Mouse (Mus musculus) thymus, postnatal 36 days (tissue): ENCODE measurements around the gene Pnpla8.
"Not testable (repeated sequence)": the region's sequence is repeated elsewhere in the genome, so short reads cannot be mapped to it uniquely, and the experiment has no call there.

Source experiments
- DNase-seq, 2 experiments: peaks; one replicate each; pipeline ENCODE4 v3.0.0; 2022; ENCODE audit warnings: mixed read lengths in 2 of 2

Pnpla8 gene

GRCm38 (mm10) chr12:44274125-44274835 lies 53.1 kb downstream of the Pnpla8 start:
- no peak for DNase-seq

DNA sequence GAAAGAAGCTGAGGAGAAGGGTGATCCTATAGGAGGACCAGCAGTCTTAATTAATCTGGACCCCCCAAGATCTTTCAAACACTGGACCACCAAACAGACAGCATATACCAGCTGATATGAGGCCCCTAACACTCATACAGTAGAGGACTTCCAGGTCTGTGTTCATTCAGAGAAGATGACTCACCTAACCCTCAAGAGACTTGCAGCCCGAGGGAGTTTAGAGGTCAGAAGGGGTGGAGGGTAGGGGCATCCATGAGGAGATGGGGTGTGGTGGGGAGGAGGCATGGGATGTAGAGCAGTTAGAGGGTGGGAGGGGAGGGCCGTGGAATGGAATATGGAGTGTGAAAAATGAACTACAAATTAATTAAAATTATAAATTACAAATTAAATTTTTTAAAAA lies 59.0 kb downstream of the Pnpla8 start:
- DNase-seq: not testable (repeated sequence)

DNA sequence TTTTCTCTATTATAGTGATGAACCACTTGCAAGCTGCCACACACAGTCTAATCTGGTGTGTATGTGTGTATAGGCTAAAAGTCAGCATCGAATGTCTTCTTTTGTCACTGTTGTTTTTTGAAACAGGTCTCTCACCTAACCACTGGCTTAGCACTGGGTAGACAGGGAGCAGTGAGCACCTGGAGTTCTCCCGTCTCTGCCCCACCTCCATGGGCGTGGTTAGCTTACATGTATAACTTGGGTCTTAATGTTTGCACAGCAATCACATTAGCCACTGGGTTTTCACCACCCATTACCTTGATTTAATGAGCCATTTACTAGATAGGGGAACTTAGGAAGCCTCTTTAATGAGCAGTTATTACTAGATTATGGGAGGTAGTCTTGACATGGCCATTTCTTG lies 60.4 kb downstream of the Pnpla8 start:
- DNase-seq: no peak

- no peak for DNase-seq
Observed at GRCm38 (mm10) chr12:44283378-44283777, 62.2 kb downstream of the Pnpla8 start.

DNA sequence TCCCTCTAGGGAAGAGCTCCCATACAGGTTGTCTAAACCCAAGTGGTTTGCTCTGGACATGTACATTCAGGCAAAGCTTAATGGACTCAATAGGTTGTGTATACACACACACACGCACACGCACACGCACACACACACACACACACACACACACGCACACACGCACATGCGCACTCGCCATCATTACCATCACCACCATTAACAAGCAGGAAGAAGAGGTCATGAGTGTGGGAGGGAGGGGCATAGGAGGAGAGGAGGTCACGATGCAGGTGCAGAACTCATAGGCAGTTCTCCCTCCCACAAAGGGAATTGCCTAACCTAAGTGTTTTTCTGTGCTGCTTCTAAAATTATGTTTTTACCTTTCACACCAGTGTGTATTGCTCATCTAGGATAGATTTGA lies 65.8 kb downstream of the Pnpla8 start:
- no peak for DNase-seq

DNA sequence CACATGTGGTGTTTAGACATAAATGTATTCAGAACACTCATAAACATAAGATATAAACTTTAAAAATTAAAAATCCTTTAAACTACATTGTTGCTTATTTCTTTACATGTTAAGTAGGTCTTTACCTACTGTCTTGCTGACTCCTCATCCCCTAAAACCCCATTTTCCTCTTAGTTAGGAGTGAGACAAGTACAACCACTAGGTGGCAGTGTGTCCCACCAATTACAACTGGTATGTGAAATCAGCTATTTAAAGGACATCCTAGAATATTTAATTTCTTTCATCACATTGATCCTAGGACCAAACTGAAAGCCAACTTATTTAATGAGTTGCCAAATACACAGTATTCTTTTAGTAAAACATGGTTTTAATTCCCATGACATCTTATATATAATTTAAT lies 71.1 kb downstream of the Pnpla8 start:
- DNase-seq: peak; percentile 22 to 34

- no peak for DNase-seq
Observed at GRCm38 (mm10) chr12:44300793-44301192, 79.6 kb downstream of the Pnpla8 start.

- no peak for DNase-seq
Observed at GRCm38 (mm10) chr12:44304012-44304411, 82.8 kb downstream of the Pnpla8 start.

DNA sequence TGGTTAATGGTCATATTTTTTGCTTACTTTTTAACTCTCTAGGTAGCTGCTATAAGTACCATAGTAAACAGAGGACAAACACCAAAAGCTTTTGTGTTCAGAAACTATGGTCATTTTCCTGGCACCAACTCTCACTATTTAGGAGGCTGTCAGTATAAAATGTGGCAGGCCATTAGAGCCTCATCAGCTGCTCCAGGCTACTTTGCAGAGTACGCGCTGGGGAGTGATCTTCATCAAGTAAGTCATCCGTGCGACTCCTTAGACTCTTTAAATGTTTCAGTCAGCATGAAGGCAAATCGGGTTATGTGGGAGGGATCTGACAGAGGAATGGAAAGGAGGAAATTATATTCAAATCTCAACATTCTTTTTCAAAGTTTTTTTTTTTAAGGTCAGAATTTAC lies 83.7 kb downstream of the Pnpla8 start:
- no peak for DNase-seq

DNA sequence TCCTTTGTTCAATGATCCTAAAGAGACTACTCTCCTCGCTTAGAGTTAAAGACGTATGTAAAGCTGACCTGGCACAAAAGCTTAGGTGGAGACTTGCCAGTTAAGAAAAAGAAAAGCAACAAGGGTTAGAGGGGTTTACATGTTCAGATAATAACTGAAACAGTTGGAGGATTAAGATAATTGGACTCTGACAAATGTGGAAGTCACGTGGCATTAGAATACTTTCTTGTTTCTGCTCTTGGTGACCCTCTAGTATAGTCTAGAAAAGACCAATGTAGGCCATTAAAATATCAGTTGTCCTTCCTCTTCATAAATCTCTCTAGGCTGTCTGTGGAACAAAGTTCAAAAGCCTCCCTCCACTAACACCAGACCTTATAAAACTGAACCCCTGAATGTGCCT lies 87.1 kb downstream of the Pnpla8 start:
- DNase-seq: no peak

DNA sequence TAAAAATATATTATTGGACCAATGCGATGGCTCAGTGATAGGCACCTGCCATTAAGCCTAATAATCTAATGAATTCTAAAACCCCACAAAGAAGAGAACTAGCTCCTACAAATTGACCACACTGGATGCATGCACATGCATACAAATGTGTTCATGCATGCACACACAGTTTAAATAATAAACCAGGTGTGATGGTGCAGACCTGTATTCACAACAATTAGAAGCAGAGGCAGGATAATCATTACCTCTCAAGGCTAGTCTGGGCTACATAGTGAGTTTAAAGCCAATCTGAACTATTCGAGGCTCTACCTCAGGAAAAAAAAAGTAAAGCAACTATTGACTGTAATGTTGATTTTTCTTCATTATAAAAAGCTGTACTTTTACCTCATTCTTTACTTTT lies 94.0 kb downstream of the Pnpla8 start:
- DNase-seq: no peak

DNA sequence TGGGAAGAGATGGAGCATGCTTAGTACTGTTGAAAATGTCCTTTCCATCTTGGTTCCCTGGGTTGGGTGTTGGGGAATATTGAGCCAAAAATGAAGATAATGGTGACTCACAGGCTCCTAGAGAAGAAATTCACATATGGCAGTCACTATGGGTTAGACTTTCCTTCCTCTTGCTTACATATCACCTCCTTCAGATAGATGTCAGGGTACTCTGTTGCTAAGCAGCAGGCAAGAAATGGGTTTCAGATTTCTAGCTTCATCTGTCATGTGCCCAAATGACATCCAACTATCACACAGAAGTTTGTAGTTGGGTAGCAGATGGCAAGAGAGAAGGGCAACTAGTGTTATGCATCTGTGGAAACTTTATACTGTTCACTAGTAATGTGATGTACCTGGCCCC lies 103.9 kb downstream of the Pnpla8 start:
- no peak for DNase-seq

DNA sequence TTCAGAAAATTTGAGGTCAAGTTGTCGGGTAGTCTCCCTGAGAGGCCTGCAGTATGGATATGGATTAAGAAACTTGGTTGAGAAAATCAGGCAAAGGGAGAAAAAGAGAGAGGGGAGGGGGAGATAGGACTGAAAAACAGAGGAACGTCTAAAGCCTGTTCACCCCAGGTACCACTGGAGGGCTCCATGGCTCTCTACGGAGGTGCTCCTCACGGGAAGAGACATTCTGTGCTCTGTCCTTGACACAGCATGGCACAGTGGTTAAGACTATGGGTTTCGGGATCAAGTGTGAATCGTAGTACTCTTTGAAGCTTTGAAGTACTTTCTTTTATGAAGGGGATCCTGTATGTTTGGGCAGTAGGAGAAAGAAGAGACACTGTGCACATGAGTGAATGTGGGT lies 106.3 kb downstream of the Pnpla8 start:
- no peak for DNase-seq

DNA sequence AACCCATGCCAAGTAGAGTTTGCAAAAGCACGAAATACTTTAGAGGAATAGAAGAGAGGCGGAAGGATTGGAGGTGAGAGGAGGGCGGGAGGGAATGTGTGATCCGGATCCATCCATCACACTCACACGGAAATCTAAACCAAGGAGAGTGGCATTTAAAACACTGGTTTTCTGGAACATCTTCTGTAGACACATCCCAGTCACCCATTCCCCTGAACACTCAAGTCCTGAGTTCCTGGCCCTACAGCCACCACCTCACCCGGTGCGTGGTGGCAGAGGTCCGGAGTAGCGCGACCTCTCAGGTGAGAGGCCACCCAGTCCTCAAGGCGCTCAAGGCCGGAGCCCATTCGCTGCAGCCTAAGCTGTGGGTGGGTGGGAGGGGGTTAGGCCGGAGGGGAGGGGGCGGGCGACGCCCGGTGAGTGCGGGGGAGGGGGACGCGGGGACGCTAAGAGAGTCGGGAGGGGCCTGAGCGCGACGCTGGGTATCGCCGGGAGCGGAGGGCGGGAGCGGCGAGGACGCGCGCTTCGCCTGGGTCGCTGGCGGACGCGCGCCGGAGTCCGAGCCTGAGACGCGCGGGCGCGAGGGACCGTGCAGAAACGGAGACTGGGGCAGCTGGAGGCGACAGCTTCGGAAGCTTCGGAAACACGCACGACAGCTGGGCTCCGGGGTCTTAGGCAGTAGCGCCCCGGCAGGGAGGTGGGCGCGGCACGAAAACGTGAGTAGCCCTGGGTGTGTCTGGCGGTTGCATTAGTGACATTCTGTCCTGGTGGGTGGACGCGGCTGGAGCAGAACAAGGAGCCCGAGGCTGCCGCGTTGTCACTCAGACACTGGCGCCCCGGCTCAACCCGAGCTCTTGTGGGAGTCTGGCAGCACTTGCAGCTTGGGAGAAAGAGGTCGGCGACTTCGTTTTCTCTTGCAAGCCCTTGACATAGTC lies 107.5 kb downstream of the Pnpla8 start, which contains the start of gene Nrcam:
Gene Nrcam, plus strand, starts transcription at position 505 of the 935 bp plus-strand sequence.
- DNase-seq: peak in 1 of 2 experiments; percentile 5

DNA sequence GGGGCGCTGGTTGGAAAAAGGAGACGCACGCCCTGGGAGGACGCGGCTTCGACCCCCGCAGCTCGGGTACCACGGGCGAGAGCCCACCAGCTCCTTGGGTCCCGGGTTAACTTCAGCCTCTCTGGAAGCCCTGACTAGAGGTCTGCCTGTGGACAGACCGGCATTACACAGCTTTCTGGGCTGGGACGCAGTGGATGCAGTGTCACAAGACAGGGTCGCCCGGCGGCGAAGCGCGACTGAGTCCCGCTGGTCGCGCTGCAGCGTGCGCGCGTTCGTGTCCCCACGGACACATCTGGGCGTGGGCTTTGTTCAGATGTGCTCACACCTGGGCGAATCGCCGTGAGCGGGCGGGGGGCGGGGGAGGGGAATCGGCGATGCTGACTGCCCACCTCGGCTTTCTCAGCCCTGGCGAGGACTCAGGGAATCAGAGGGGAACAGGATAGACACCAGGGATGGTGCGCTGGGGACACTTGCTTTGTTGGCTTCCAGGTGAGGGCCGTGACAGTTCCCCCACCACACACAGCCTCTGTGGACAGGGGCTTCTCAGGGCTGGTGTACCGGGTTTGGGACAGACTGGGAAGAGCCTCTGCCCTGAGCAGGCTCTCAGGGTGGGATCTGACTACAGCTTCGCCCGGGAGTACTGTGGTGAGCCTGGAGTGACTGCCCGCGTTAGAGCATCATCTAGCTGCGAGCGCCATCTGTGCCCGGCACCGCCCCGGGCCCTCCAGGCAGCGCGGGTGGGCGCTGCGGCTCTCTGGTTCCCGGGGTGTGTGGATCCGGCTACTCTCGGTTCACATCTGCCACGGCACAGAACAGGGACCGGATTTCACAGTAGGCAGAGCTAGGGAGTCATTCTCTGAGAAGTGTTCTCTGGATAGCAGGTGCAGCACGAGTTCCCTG lies 108.4 kb downstream of the Pnpla8 start:
- DNase-seq: no peak

- DNase-seq: no peak
Observed at GRCm38 (mm10) chr12:44330216-44330719, 109.1 kb downstream of the Pnpla8 start.

DNA sequence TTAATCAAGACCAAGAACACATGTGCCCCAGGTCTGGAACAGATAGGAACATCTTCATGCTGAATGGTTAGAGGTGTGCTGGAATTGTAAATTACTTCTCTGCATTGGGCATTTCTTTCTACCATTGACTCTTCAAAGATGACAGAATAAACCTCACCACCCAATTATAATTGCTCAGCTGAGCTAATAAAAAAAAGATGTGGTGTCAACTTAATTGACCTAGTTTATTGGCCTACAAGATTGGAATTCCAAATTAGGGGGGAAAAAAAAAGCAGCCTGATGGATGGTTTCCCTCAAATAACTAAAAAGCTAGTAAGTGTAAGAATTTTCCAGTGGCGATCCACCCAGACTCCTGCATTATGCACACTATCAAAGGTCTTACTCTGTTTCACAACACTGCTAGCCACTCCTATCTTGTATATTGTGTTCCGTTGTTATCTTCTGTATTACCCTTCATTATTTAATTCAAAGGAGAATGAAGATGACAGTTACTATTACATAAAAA lies 116.0 kb downstream of the Pnpla8 start:
- DNase-seq: no peak

- DNase-seq: no peak
Observed at GRCm38 (mm10) chr12:44338195-44338622, 117.0 kb downstream of the Pnpla8 start.

- no peak for DNase-seq
Observed at GRCm38 (mm10) chr12:44344075-44344474, 122.9 kb downstream of the Pnpla8 start.

DNA sequence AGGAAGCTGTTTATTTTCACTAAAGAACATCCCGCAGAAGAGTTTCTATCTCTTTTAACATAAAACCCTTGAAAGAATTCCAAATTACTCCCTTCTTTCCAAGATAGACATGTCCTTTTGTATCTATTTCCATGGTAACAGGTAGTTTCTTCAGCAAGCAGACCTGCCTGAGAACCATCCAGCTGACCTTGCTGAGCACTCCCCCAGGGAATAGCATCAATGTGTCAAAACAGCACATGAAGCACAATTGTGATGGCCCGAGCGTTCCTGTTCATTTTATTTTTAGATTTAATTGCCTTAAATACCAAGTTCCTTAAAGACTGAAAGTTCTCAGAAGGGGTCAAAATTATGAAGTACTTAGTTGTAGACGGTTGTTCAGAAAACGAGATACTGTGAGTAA lies 124.1 kb downstream of the Pnpla8 start:
- no peak for DNase-seq

- no peak for DNase-seq
Observed at GRCm38 (mm10) chr12:44346143-44346542, 125.0 kb downstream of the Pnpla8 start.

GRCm38 (mm10) chr12:44355116-44355515 lies 133.9 kb downstream of the Pnpla8 start:
- DNase-seq: no peak
